23 mouse cellular contexts compared by ENCODE assay signal in the genomic region with DNA sequence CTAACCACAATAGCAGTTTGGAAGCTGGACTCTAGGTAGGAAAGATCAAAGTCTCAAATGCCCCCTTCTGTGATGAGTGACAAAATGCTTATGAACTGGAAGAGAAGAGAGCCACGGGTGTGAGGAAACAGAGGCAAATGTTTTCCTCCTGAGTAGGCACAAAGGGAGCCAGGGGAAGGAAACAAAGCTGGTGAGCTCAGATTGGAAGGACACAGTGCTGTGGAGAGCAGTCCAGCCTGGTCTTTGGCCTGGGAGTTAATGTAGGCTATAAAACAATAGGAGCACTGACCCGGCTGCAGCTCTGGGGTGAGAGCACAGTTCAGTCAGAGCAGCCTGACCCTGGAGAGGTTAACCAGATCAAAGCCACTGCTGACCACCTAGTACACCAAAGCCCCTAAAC.
"Had no signal": no experiment of that assay in that cellular context is flagged by ENCODE, and none has a peak within 500 bp of the region (broad histone marks: within the 10 kb centered on the region; RNA-seq: fewer than 3 reads in every experiment).

No protein-coding gene starts in this region.

- H3K27me3 ChIP-seq: limb, embryonic 13.5 days; liver, embryonic 12.5 days; liver, embryonic 15.5 days; lung, embryonic 15.5 days; midbrain, embryonic 15.5 days; neural tube, embryonic 12.5 days; neural tube, embryonic 15.5 days; stomach, embryonic 15.5 days had no signal

- ATAC-seq: liver, embryonic 12.5 days; midbrain, embryonic 15.5 days had no signal

- H3K27ac ChIP-seq: kidney, postnatal 0 days; layer of hippocampus, adult 2 months; limb, embryonic 10.5 days; limb, embryonic 13.5 days; liver, embryonic 12.5 days; liver, embryonic 15.5 days; lung, embryonic 15.5 days; midbrain, embryonic 15.5 days; neural tube, embryonic 12.5 days; neural tube, embryonic 15.5 days; stomach, embryonic 15.5 days had no signal

- H3K4me2 ChIP-seq: limb, embryonic 13.5 days; liver, embryonic 12.5 days; liver, embryonic 15.5 days; lung, embryonic 15.5 days; midbrain, embryonic 11.5 days; midbrain, embryonic 15.5 days; neural tube, embryonic 12.5 days; neural tube, embryonic 15.5 days; stomach, embryonic 15.5 days had no signal

- H3K9ac ChIP-seq: limb, embryonic 13.5 days; liver, embryonic 12.5 days; liver, embryonic 15.5 days; lung, embryonic 15.5 days; midbrain, embryonic 15.5 days; neural tube, embryonic 12.5 days; neural tube, embryonic 15.5 days; stomach, embryonic 15.5 days had no signal

- DNase-seq: kidney, postnatal 25 days; layer of hippocampus, adult 9-11 months; liver; lung, adult 18-20 months; lung, postnatal 10 days; lung, postnatal 36 days; retina, postnatal 1 day; right cerebral cortex, postnatal 25 days; spleen, adult 18-20 months; thymus, postnatal 25 days had no signal

- H3K4me1 ChIP-seq: limb, embryonic 13.5 days; liver, embryonic 12.5 days; liver, embryonic 15.5 days; lung, embryonic 15.5 days; megakaryocyte, embryonic 14.5 days; midbrain, embryonic 15.5 days; neural tube, embryonic 12.5 days; neural tube, embryonic 15.5 days; stomach, embryonic 15.5 days had no signal

- H3K36me3 ChIP-seq: limb, embryonic 10.5 days; limb, embryonic 13.5 days; liver, embryonic 12.5 days; liver, embryonic 15.5 days; lung, embryonic 15.5 days; midbrain, embryonic 15.5 days; neural tube, embryonic 12.5 days; neural tube, embryonic 15.5 days; stomach, embryonic 15.5 days had no signal

- H3K9me3 ChIP-seq: limb, embryonic 10.5 days; limb, embryonic 13.5 days; liver, embryonic 12.5 days; liver, embryonic 15.5 days; lung, embryonic 15.5 days; megakaryocyte, embryonic 14.5 days; midbrain, embryonic 15.5 days; neural tube, embryonic 12.5 days; neural tube, embryonic 15.5 days; stomach, embryonic 15.5 days had no signal

- H3K4me3 ChIP-seq: layer of hippocampus, adult 2 months; limb, embryonic 10.5 days; limb, embryonic 13.5 days; liver, embryonic 12.5 days; liver, embryonic 15.5 days; lung, embryonic 15.5 days; megakaryocyte, embryonic 14.5 days; midbrain, embryonic 15.5 days; neural tube, embryonic 12.5 days; neural tube, embryonic 15.5 days; stomach, embryonic 15.5 days had no signal
